Mouse (Mus musculus) CD4-positive naive resting alpha-beta T cell, adult 57 days (primary cell): ENCODE measurements around the gene Gm9376. TPM values are rescaled to one million over a fixed set of nuclear protein-coding genes. Genes with fewer than 3 reads are reported as not detected.

Source experiments
- total RNA-seq: library from RNA; stranded (reverse); gene quantifications from one replicate; pipeline ENCODE4 v1.2.4, GENCODE M21; 2023

The Gm9376 gene
- not detected for total RNA-seq

DNA sequence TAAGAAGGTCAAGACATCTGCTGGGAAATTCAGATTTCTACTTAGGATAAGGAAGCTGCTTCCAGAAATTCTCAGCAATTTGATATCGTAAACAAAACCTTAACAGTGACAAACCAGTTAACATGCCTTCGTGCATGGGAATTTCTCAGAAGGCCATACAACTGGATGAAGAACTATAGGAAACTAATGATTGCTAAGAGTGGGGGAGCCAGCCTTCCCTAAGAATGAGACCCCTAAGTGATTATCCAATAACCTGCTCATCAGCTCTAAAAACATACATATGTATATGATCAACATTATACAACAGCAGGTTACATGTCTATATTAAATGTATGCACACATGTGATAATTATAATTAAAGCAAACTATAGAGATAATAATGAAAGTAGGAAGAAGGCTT is at the start of gene Gm9376:
Gm9376 (plus strand) TSS at position 301 of the 400 bp plus-strand sequence.

DNA sequence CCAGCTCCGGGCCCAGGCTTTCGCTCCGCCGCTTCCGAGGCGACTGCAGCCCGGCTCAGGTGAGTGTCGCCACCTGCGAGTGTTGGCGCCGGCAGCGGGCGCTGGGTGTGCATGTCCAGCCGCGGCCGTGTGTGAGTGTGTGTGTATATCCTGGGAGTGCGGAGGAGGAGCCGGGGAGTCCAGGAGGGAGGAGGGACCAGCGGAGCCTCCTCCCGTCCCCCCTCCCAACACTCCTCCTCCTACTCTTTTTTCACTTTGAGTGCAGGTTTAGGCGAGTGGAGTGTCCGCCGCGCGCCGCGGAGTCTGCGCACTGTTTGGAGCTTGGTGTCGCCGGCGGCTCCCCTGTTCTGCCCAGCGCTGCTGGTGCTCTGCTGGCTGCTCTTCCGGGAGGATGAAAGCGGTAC is 29.9 kb upstream of the Gm9376 start, which contains the start of gene Sox21:
Sox21 (minus strand) TSS at position 145 of the 404 bp plus-strand sequence.

Other genes with a start within 250 kb of the Gm9376 start
- not detected for gene Dct, start 214.7 kb upstream of the Gm9376 start, total RNA-seq
- gene Tgds, start 134.2 kb upstream of the Gm9376 start, total RNA-seq, result 14.2 TPM
- 16.4 TPM for gene Gpr180, start 129.8 kb upstream of the Gm9376 start, total RNA-seq
- gene Sox21, start 29.9 kb upstream of the Gm9376 start, total RNA-seq, result not detected